Mouse (Mus musculus) bone marrow, adult 2 months (tissue): ENCODE measurements around the gene Skp2. TPM values are rescaled to one million over a fixed set of nuclear protein-coding genes. Genes with fewer than 3 reads are reported as not detected.
A peak's percentile ranks its signal among the peaks of the same experiment; 100 is the strongest.

Experiments
- H3K27ac ChIP-seq: fragments of 200-500 bp; 2 replicates; pipeline ENCODE4 v1.5.1; 2012; ENCODE audit warnings: low read depth, mild to moderate bottlenecking, control low read depth, inconsistent platforms, low read length; ENCODE audit not compliant: control insufficient read depth, poor library complexity, insufficient read depth
- H3K4me1 ChIP-seq: fragments of 200-500 bp; 2 replicates; pipeline ENCODE4 v1.6.1; 2011; ENCODE audit warnings: low read length; ENCODE audit not compliant: control insufficient read depth, insufficient read depth
- H3K4me3 ChIP-seq: fragments of 200-500 bp; replicated peaks from 2 replicates; pipeline ENCODE3; 2011; ENCODE audit warnings: mild to moderate bottlenecking, low read depth, low read length, control low read depth; ENCODE audit not compliant: control insufficient read depth
- CTCF ChIP-seq: fragments of 200-500 bp; IDR thresholded peaks from 2 replicates; pipeline ENCODE4 v1.5.1; 2011; ENCODE audit warnings: low read length, control low read depth; ENCODE audit not compliant: control insufficient read depth, insufficient read depth
- POLR2A ChIP-seq: fragments of 200-500 bp; IDR thresholded peaks from 2 replicates; pipeline ENCODE4 v1.6.1; 2011; ENCODE audit warnings: low read depth, mild to moderate bottlenecking, control low read depth, low read length, borderline replicate concordance; ENCODE audit not compliant: control insufficient read depth
- WGBS: fragments of 180-500 bp; shearing (Covaris S2); methylation state at CpG from one replicate; pipeline ENCODE4 v1.1.7; 2018; 5-methylcytosine and 5-hydroxymethylcytosine counted together
- polyA plus RNA-seq: library from polyadenylated mRNA; stranded (reverse); fragments of >200 nt; gene quantifications from 2 replicates; pipeline ENCODE4 v1.2.4, GENCODE M21; 2011; ENCODE audit warnings: low replicate concordance; ENCODE audit not compliant: missing spikeins, insufficient read depth, insufficient read length

Gene Skp2
- polyA plus RNA-seq, 1 experiment: 8.0 TPM

GRCm38 (mm10) chr15:9124856-9125255, 30.4 kb downstream of the Skp2 start:
- TF ChIP-seq CTCF (no peak), POLR2A (no peak)
- H3K4me3 ChIP-seq: no peak overlapping the region
- WGBS: 92% methylated on average over 21 of the region's 21 CpGs
- no peak overlapping the region for H3K27ac ChIP-seq
- H3K4me1 ChIP-seq: no peaks in the 10 kb centered on the region

- Histone ChIP-seq H3K4me1 (no peaks in the 10 kb centered on the region), H3K4me3 (no peak overlapping the region), H3K27ac (no peak overlapping the region)
- no peak for TF ChIP-seq POLR2A
- TF ChIP-seq CTCF: no peak
- WGBS: 45% methylated on average over 4 of the region's 4 CpGs
Observed at GRCm38 (mm10) chr15:9122989-9123388, 32.2 kb downstream of the Skp2 start.

GRCm38 (mm10) chr15:9120081-9120480, 35.1 kb downstream of the Skp2 start:
- H3K4me1 ChIP-seq: no peaks in the 10 kb centered on the region
- H3K27ac ChIP-seq: no peak overlapping the region
- WGBS: 90% methylated on average over 2 of the region's 2 CpGs
- TF ChIP-seq CTCF (peak; percentile 98), POLR2A (no peak)
- no peak overlapping the region for H3K4me3 ChIP-seq

GRCm38 (mm10) chr15:9118852-9119251, 36.4 kb downstream of the Skp2 start:
- H3K4me3 ChIP-seq: no peak overlapping the region
- H3K27ac ChIP-seq: no peak overlapping the region
- 87% methylated on average over 4 of the region's 4 CpGs for WGBS
- H3K4me1 ChIP-seq: no peaks in the 10 kb centered on the region
- TF ChIP-seq CTCF (no peak), POLR2A (no peak)

GRCm38 (mm10) chr15:9114599-9114998, 40.6 kb downstream of the Skp2 start:
- TF ChIP-seq POLR2A: no peak
- no peak overlapping the region for H3K4me3 ChIP-seq
- 87% methylated on average over 5 of the region's 5 CpGs for WGBS
- no peaks in the 10 kb centered on the region for H3K4me1 ChIP-seq
- no peak overlapping the region for H3K27ac ChIP-seq

- no peak overlapping the region for H3K27ac ChIP-seq
- H3K4me3 ChIP-seq: no peak overlapping the region
- H3K4me1 ChIP-seq: no peaks in the 10 kb centered on the region
- WGBS: 90% methylated on average over 4 of the region's 4 CpGs
- TF ChIP-seq POLR2A (no peak), CTCF (no peak)
Observed at GRCm38 (mm10) chr15:9114131-9114530, 41.1 kb downstream of the Skp2 start.

- Histone ChIP-seq H3K4me3 (no peak overlapping the region), H3K4me1 (no peaks in the 10 kb centered on the region), H3K27ac (no peak overlapping the region)
- WGBS: 84% methylated on average over 9 of the region's 9 CpGs
- no peak for TF ChIP-seq POLR2A
- TF ChIP-seq CTCF: no peak
Observed at GRCm38 (mm10) chr15:9113556-9113955, 41.7 kb downstream of the Skp2 start.

- H3K4me3 ChIP-seq: no peak overlapping the region
- TF ChIP-seq CTCF (no peak), POLR2A (no peak)
- H3K27ac ChIP-seq: no peak overlapping the region
- WGBS: 91% methylated on average over 3 of the region's 3 CpGs
- no peaks in the 10 kb centered on the region for H3K4me1 ChIP-seq
Observed at GRCm38 (mm10) chr15:9111648-9112047, 43.6 kb downstream of the Skp2 start.

GRCm38 (mm10) chr15:9110526-9111347, 44.5 kb downstream of the Skp2 start:
- TF ChIP-seq POLR2A: no peak
- TF ChIP-seq CTCF: no peak
- no peak overlapping the region for H3K27ac ChIP-seq
- no peak overlapping the region for H3K4me3 ChIP-seq
- no peaks in the 10 kb centered on the region for H3K4me1 ChIP-seq
- 76% methylated on average over 6 of the region's 6 CpGs for WGBS
